Mouse (Mus musculus): Measurements from ENCODE around the gene Wnk2. TPM values are rescaled to one million over a fixed set of nuclear protein-coding genes. Genes with fewer than 3 reads are reported as not detected.

Wnk2 gene
- polyA plus RNA-seq, 1 experiment from 2014 or later: 15.0 TPM

GRCm38 (mm10) chr13:49084781-49085180 lies 63.0 kb downstream of the Wnk2 start:
- ATAC-seq: no peak
- Histone ChIP-seq H3K4me1 (peaks cover 15% of the 10 kb centered on the region), H3K9ac (no peak overlapping the region), H3K4me2 (no peak overlapping the region), H3K27me3 (no peaks in the 10 kb centered on the region), H3K36me3 (ENCODE audit: poor library complexity, severe bottlenecking) (peaks cover 80% of the 10 kb centered on the region), H3K4me3 (no peak overlapping the region), H3K9me3 (replicated peaks) (no peaks in the 10 kb centered on the region), H3K27ac (no peak overlapping the region)
- WGBS: 92% methylated on average over 4 of the region's 4 CpGs

- peaks cover 80% of the 10 kb centered on the region for H3K36me3 ChIP-seq (ENCODE audit: poor library complexity, severe bottlenecking)
- H3K27ac ChIP-seq: no peak overlapping the region
Observed at GRCm38 (mm10) chr13:49083941-49084340, 63.9 kb downstream of the Wnk2 start.

GRCm38 (mm10) chr13:49082151-49082879 lies 65.5 kb downstream of the Wnk2 start:
- ATAC-seq: peak; percentile 52
- H3K9ac ChIP-seq: no peak overlapping the region
- peak overlapping the region; percentile 36 for H3K27ac ChIP-seq
- H3K4me3 ChIP-seq: no peak overlapping the region
- H3K27me3 ChIP-seq: no peaks in the 10 kb centered on the region
- WGBS: 44% methylated on average over 14 of the region's 14 CpGs
- H3K9me3 ChIP-seq (replicated peaks): no peaks in the 10 kb centered on the region
- H3K4me2 ChIP-seq: no peak overlapping the region
- peaks cover 15% of the 10 kb centered on the region for H3K4me1 ChIP-seq
- peaks cover 83% of the 10 kb centered on the region for H3K36me3 ChIP-seq (ENCODE audit: poor library complexity, severe bottlenecking)

More at GRCm38 (mm10) chr13:49083941-49084340, 63.9 kb downstream of the Wnk2 start:
- Histone ChIP-seq H3K4me2 (no peak overlapping the region), H3K4me1 (peaks cover 15% of the 10 kb centered on the region), H3K27me3 (no peaks in the 10 kb centered on the region), H3K9ac (no peak overlapping the region), H3K9me3 (replicated peaks) (no peaks in the 10 kb centered on the region), H3K4me3 (no peak overlapping the region)
- 62% methylated on average over 9 of the region's 9 CpGs for WGBS
- no peak for ATAC-seq

- ATAC-seq: no peak
- Histone ChIP-seq H3K4me1 (no peaks in the 10 kb centered on the region), H3K4me2 (no peak overlapping the region), H3K4me3 (no peak overlapping the region), H3K9ac (no peak overlapping the region), H3K36me3 (ENCODE audit: poor library complexity, severe bottlenecking) (peaks cover 85% of the 10 kb centered on the region), H3K27me3 (no peaks in the 10 kb centered on the region), H3K9me3 (replicated peaks) (no peaks in the 10 kb centered on the region), H3K27ac (no peak overlapping the region)
- WGBS: 89% methylated on average over 11 of the region's 11 CpGs
Observed at GRCm38 (mm10) chr13:49076196-49076595, 71.6 kb downstream of the Wnk2 start.

GRCm38 (mm10) chr13:49075377-49075776 lies 72.4 kb downstream of the Wnk2 start:
- no peaks in the 10 kb centered on the region for H3K9me3 ChIP-seq (replicated peaks)
- H3K4me2 ChIP-seq: no peak overlapping the region
- peaks cover 89% of the 10 kb centered on the region for H3K36me3 ChIP-seq (ENCODE audit: poor library complexity, severe bottlenecking)
- ATAC-seq: no peak
- H3K4me1 ChIP-seq: no peaks in the 10 kb centered on the region
- H3K27me3 ChIP-seq: no peaks in the 10 kb centered on the region
- H3K27ac ChIP-seq: no peak overlapping the region
- WGBS: 92% methylated on average over 3 of the region's 3 CpGs
- H3K4me3 ChIP-seq: no peak overlapping the region
- H3K9ac ChIP-seq: no peak overlapping the region

- 82% methylated on average over 6 of the region's 6 CpGs for WGBS
- Histone ChIP-seq H3K9me3 (replicated peaks) (no peaks in the 10 kb centered on the region), H3K27ac (no peak overlapping the region), H3K36me3 (ENCODE audit: poor library complexity, severe bottlenecking) (peaks cover 87% of the 10 kb centered on the region), H3K4me1 (no peaks in the 10 kb centered on the region), H3K4me2 (no peak overlapping the region), H3K27me3 (no peaks in the 10 kb centered on the region), H3K4me3 (no peak overlapping the region), H3K9ac (no peak overlapping the region)
- no peak for ATAC-seq
Observed at GRCm38 (mm10) chr13:49073295-49073694, 74.5 kb downstream of the Wnk2 start.

- Histone ChIP-seq H3K4me2 (no peak overlapping the region), H3K9ac (no peak overlapping the region), H3K4me1 (no peaks in the 10 kb centered on the region), H3K4me3 (no peak overlapping the region), H3K27ac (no peak overlapping the region), H3K27me3 (no peaks in the 10 kb centered on the region), H3K9me3 (replicated peaks) (no peaks in the 10 kb centered on the region), H3K36me3 (ENCODE audit: poor library complexity, severe bottlenecking) (peaks cover 87% of the 10 kb centered on the region)
- ATAC-seq: 0 out of 2 replicates have a peak, but pooled peaks have one; percentile 8
- 79% methylated on average over 5 of the region's 5 CpGs for WGBS
Observed at GRCm38 (mm10) chr13:49071861-49072260, 76.0 kb downstream of the Wnk2 start.

- no peak overlapping the region for H3K4me2 ChIP-seq
- 86% methylated on average over 6 of the region's 6 CpGs for WGBS
- no peak overlapping the region for H3K27ac ChIP-seq
- no peak overlapping the region for H3K9ac ChIP-seq
- H3K36me3 ChIP-seq (ENCODE audit: poor library complexity, severe bottlenecking): peaks cover 84% of the 10 kb centered on the region
- no peak overlapping the region for H3K4me3 ChIP-seq
- ATAC-seq: no peak
- no peaks in the 10 kb centered on the region for H3K9me3 ChIP-seq (replicated peaks)
- H3K27me3 ChIP-seq: no peaks in the 10 kb centered on the region
- H3K4me1 ChIP-seq: no peaks in the 10 kb centered on the region
Observed at GRCm38 (mm10) chr13:49069979-49070378, 77.8 kb downstream of the Wnk2 start.

GRCm38 (mm10) chr13:49069393-49069792 lies 78.4 kb downstream of the Wnk2 start:
- Histone ChIP-seq H3K4me2 (no peak overlapping the region), H3K4me3 (no peak overlapping the region), H3K4me1 (no peaks in the 10 kb centered on the region), H3K9me3 (replicated peaks) (no peaks in the 10 kb centered on the region), H3K27me3 (no peaks in the 10 kb centered on the region), H3K27ac (no peak overlapping the region), H3K9ac (no peak overlapping the region), H3K36me3 (ENCODE audit: poor library complexity, severe bottlenecking) (peaks cover 87% of the 10 kb centered on the region)
- WGBS: 98% methylated on average over 4 of the region's 4 CpGs
- ATAC-seq: no peak

GRCm38 (mm10) chr13:49064257-49064656 lies 83.6 kb downstream of the Wnk2 start:
- Histone ChIP-seq H3K4me1 (no peaks in the 10 kb centered on the region), H3K27ac (no peak overlapping the region), H3K9ac (no peak overlapping the region), H3K27me3 (no peaks in the 10 kb centered on the region), H3K4me3 (no peak overlapping the region), H3K9me3 (replicated peaks) (no peaks in the 10 kb centered on the region), H3K4me2 (no peak overlapping the region), H3K36me3 (ENCODE audit: poor library complexity, severe bottlenecking) (peaks cover 87% of the 10 kb centered on the region)
- 90% methylated on average over 5 of the region's 5 CpGs for WGBS
- no peak for ATAC-seq

- Histone ChIP-seq H3K27me3 (no peaks in the 10 kb centered on the region), H3K9ac (no peak overlapping the region), H3K4me1 (no peaks in the 10 kb centered on the region), H3K4me3 (no peak overlapping the region), H3K27ac (no peak overlapping the region), H3K36me3 (ENCODE audit: poor library complexity, severe bottlenecking) (peaks cover 87% of the 10 kb centered on the region), H3K4me2 (no peak overlapping the region), H3K9me3 (replicated peaks) (no peaks in the 10 kb centered on the region)
- no peak for ATAC-seq
- WGBS: 89% methylated on average over 7 of the region's 7 CpGs
Observed at GRCm38 (mm10) chr13:49060456-49060855, 87.4 kb downstream of the Wnk2 start.

- H3K4me1 ChIP-seq: no peaks in the 10 kb centered on the region
- no peaks in the 10 kb centered on the region for H3K27me3 ChIP-seq
- H3K4me3 ChIP-seq: no peak overlapping the region
- no peak overlapping the region for H3K9ac ChIP-seq
- no peak overlapping the region for H3K4me2 ChIP-seq
- ATAC-seq: no peak
- no peak overlapping the region for H3K27ac ChIP-seq
- H3K9me3 ChIP-seq (replicated peaks): no peaks in the 10 kb centered on the region
- 95% methylated on average over 4 of the region's 4 CpGs for WGBS
- peaks cover 85% of the 10 kb centered on the region for H3K36me3 ChIP-seq (ENCODE audit: poor library complexity, severe bottlenecking)
Observed at GRCm38 (mm10) chr13:49058528-49058927, 89.3 kb downstream of the Wnk2 start.

- WGBS: 97% methylated on average over 4 of the region's 4 CpGs
- Histone ChIP-seq H3K4me3 (no peak overlapping the region), H3K36me3 (ENCODE audit: poor library complexity, severe bottlenecking) (peaks cover 78% of the 10 kb centered on the region)
Observed at GRCm38 (mm10) chr13:49056304-49056703, 91.5 kb downstream of the Wnk2 start.

More at GRCm38 (mm10) chr13:49056304-49056703, 91.5 kb downstream of the Wnk2 start:
- H3K4me1 ChIP-seq: no peaks in the 10 kb centered on the region
- no peak overlapping the region for H3K27ac ChIP-seq
- no peak overlapping the region for H3K9ac ChIP-seq
- no peaks in the 10 kb centered on the region for H3K9me3 ChIP-seq (replicated peaks)
- no peaks in the 10 kb centered on the region for H3K27me3 ChIP-seq
- no peak overlapping the region for H3K4me2 ChIP-seq
- ATAC-seq: no peak
